Mouse (Mus musculus) heart, embryonic 10.5 days (tissue): ENCODE data around the gene Tcea3. TPM values are rescaled to one million over a fixed set of nuclear protein-coding genes. Genes with fewer than 3 reads are reported as not detected.
A peak's percentile ranks its signal among the peaks of the same experiment; 100 is the strongest.

ENCODE experiments used
- DNase-seq: peaks from one replicate; pipeline ENCODE4 v3.0.0-alpha.2; 2017; ENCODE audit warnings: low spot score
- H3K27ac ChIP-seq: fragments of 300-500 bp; sonication (generic); 2 replicates; pipeline ENCODE4 v1.5.1; 2016; ENCODE audit warnings: mild to moderate bottlenecking
- H3K27me3 ChIP-seq: fragments of 300-500 bp; sonication (generic); 2 replicates; pipeline ENCODE4 v1.6.1; 2016; ENCODE audit warnings: mild to moderate bottlenecking; ENCODE audit not compliant: poor library complexity, insufficient read depth, severe bottlenecking
- H3K36me3 ChIP-seq: fragments of 300-500 bp; sonication (generic); 2 replicates; pipeline ENCODE4 v1.6.1; 2016; ENCODE audit warnings: mild to moderate bottlenecking, moderate library complexity
- H3K4me1 ChIP-seq: fragments of 300-500 bp; sonication (generic); 2 replicates; pipeline ENCODE4 v1.6.1; 2016; ENCODE audit warnings: mild to moderate bottlenecking
- H3K4me3 ChIP-seq: fragments of 300-500 bp; sonication (generic); 2 replicates; pipeline ENCODE4 v1.5.1; 2016; ENCODE audit warnings: mild to moderate bottlenecking, moderate library complexity
- H3K9me3 ChIP-seq: fragments of 300-500 bp; sonication (generic); 2 replicates; pipeline ENCODE4 v1.6.1; 2016; ENCODE audit warnings: mild to moderate bottlenecking, moderate library complexity
- WGBS: fragments of 180-500 bp; shearing (Covaris S2); methylation state at CpG from one replicate; pipeline ENCODE4 v1.1.7; 2016; 5-methylcytosine and 5-hydroxymethylcytosine counted together
- polyA plus RNA-seq: library from polyadenylated mRNA; unstranded; fragments of >200 nt; fragmentation: Nextera tagmentation; extraction: Ambion mirVana; gene quantifications from 2 replicates; pipeline ENCODE4 v1.2.1, GENCODE M21; 2016

Tcea3 gene
- 35.6 and 47.2 TPM in 2 replicates for polyA plus RNA-seq

DNA sequence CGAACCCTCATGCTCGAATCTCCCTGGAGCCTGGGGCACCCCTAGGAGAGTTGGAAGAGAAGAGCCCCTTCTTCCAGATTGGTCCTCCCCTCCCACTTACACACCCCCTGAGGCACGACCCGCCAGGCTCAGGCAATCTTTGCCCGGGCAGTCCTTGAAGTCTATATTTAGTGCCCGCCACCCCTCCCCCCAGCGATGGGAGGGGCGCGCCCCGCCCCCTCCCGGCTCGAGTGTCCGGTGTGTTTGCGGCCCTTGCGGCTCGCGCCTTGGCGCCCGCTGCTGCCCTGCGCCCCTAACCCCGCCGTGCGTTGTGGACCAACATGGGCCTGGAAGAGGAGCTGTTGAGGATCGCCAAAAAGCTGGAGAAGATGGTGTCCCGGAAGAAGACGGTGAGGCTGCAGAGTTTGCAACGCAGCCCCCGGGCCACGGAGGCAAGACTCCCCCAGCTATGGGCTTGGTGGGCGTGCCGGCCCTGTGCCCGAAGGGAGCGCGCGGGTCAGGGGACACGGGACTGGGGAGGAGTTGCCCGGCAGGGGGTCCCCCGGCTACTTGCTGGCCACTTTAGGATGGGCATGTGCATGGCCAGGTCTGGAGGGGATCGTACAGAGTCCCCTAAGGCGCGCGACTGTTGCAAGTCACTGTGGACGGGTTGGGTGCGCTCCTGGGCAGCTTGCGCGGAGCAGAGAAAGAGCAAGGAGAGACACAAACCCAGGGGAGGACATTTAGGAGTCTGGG is at the start of gene Tcea3:
Gene Tcea3, plus strand, starts transcription at position 1 of the 735 bp plus-strand sequence.
- peak; percentile 90 for DNase-seq
- H3K4me3 ChIP-seq = peak within 1 kb of the TSS; percentile 74
- no peaks in the 10 kb centered on the region for H3K9me3 ChIP-seq
- WGBS = under 1% methylated on average over 46 of the region's 46 CpGs
- peaks cover 59% of the 10 kb centered on the region for H3K4me1 ChIP-seq
- H3K27ac ChIP-seq = peak within 1 kb of the TSS; percentile 86
- peaks cover 76% of the 10 kb centered on the region for H3K27me3 ChIP-seq
- 0 out of 2 replicates have a peak, but pooled peaks cover 2% of the 10 kb centered on the region for H3K36me3 ChIP-seq

DNA sequence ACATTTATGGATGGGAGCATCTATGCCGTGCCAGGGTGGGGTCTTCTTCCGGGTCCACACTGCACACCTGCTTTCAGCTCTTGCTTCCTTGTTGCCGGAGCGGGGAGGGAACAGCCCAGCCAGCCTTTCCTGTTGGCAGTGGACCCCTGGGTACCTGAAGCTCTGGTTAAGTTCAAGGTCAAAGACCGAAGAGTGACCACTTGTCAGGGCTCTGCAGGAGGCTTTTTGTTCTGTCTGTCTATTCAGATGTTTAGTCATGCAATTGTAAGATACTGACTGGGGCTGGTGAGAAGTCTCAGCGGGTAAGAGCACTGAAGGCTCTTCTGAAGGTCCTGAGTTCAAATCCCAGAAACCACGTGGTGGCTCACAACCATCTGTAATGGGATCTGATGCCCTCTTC is 48.7 kb upstream of the Tcea3 start:
- DNase-seq = no peak
- peaks cover 19% of the 10 kb centered on the region for H3K27me3 ChIP-seq
- H3K27ac ChIP-seq = no peak overlapping the region
- no peaks in the 10 kb centered on the region for H3K9me3 ChIP-seq
- peaks cover 22% of the 10 kb centered on the region for H3K4me1 ChIP-seq
- WGBS = 77% methylated on average over 7 of the region's 7 CpGs
- 0 out of 2 replicates have a peak, but pooled peaks cover 2% of the 10 kb centered on the region for H3K36me3 ChIP-seq
- no peak overlapping the region for H3K4me3 ChIP-seq

DNA sequence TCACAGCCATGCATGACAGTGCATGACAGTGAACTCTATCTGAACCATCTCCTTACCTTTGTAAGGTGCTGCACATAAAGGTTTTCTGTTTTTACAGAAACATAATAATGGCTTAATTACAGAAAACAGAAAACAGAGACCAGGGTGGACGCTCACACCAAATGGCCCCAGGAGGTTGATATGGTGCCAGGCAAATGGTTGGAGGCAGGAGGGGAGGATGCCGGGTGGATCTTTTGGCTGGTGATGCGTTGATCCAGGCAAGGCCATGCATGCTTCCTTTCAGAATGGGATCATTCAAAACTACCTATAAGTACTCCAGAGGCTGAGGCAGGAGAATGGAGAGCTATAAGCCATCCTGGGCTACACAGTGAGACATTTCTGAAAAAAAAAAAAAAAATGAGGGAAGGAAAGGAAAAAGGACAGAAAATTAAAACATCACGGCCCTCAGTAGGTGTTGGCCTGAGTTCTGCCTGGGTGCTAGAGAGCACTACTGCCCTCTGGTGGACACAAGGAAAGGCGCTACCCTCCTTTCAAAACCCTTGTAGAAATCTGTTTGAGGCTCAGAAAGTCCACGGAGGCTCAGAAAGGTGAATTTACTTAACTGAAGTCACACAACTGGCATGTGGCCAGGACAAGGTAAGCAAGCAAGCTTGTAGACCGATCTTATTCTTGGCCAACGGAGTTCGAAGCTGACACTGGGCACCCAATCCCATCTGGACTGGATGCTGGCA is 47.8 kb upstream of the Tcea3 start:
- 26% methylated on average over 9 of the region's 9 CpGs for WGBS
- Histone ChIP-seq H3K36me3 (no peaks in the 10 kb centered on the region), H3K4me3 (no peak overlapping the region), H3K27me3 (peaks cover 25% of the 10 kb centered on the region), H3K4me1 (peaks cover 13% of the 10 kb centered on the region), H3K9me3 (no peaks in the 10 kb centered on the region), H3K27ac (no peak overlapping the region)
- DNase-seq = no peak

DNA sequence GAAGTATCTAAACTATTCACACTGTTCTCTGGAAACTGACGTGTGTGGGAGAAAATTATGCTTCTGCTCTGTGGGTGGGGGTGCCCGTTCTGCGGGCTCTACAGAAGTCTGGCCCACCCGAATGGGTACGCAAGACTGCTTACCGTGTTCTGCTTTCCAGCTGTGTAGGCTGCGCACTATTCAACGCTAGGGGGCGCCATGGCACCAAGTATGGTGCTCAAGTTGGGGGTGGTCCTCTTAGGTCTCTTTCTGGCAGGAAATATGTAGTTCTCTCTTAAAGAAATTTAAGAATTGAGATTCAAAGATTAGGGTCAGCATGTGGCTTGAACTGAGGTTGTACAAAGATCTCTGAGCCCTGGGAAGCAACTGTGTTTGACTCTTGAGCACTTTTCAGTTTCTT is 45.0 kb upstream of the Tcea3 start:
- Histone ChIP-seq H3K27me3 (peaks cover 31% of the 10 kb centered on the region), H3K9me3 (no peaks in the 10 kb centered on the region), H3K27ac (no peak overlapping the region), H3K4me1 (peaks cover 22% of the 10 kb centered on the region), H3K36me3 (no peaks in the 10 kb centered on the region), H3K4me3 (no peak overlapping the region)
- 8% methylated on average over 9 of the region's 9 CpGs for WGBS
- peak; percentile 88 for DNase-seq

DNA sequence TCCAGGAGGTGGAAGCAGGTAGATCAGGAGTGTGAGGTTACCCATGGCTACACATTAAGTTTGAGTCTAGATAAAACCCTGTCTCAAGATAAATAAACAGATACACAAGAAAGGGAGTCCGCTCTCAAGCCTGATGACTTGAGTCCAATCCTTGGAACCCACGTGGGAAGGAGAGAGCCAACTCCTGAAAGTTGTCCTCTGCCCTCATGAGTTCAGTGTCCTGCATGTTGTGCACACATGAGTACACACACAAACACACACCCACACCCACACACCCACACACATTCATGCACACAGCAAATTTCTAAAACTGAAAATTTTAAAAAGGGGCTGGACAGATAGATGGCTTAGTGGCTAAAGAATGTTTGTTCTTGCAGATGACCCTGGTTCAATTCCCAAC is 42.8 kb upstream of the Tcea3 start:
- Histone ChIP-seq H3K36me3 (no peaks in the 10 kb centered on the region), H3K4me3 (no peak overlapping the region), H3K27me3 (peaks cover 42% of the 10 kb centered on the region), H3K4me1 (peaks cover 33% of the 10 kb centered on the region), H3K27ac (no peak overlapping the region), H3K9me3 (no peaks in the 10 kb centered on the region)
- 80% methylated on average over 2 of the region's 2 CpGs for WGBS
- no peak for DNase-seq

DNA sequence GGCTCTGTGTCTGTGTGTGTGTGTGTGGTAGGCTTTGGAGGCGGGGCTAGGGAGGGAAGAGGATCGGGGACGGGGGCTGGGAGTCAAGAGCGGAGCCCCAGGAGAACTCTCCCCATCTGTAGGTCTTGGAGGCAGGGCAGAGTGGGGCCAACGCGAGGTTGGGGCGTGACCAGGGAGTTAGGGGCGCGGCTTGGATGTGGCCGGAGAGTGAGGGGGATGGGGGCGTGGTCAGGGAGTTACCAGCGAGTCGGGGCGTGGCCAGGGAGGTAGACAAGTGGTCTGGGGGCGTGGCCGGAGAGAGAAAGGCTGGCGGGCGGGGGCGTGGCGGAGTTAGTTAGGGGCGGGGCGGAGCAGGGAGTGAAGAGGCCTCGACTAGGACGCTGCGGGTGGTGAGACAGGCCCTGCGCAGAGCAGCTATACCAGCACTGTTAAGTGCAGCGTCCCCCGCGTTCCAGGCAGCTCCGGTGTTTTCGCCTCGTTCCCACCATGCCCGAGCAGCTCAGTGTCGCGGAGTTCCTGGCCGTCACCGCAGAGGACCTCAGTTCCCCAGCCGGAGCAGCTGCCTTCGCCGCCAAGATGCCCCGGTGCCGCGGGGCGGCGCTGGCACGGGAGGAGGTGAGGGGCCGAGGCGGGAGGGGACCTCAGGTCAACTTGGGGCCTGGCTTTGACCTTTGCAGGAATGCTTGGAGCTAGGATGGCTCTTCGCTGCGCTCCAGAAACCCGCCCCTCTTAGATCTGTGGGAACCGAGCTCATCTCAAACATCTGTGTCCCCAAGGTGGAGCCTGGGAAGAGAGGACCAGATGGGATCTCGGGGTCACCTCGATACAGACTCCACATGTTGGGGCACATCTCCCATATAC is 41.3 kb upstream of the Tcea3 start, which contains the start of gene Asap3:
Gene Asap3, plus strand, starts transcription at position 333 of the 861 bp plus-strand sequence.
- Histone ChIP-seq H3K9me3 (no peaks in the 10 kb centered on the region), H3K27me3 (peaks cover 35% of the 10 kb centered on the region), H3K27ac (peak within 1 kb of the TSS; percentile 84), H3K36me3 (no peaks in the 10 kb centered on the region), H3K4me1 (peaks cover 33% of the 10 kb centered on the region), H3K4me3 (peak within 1 kb of the TSS; percentile 81)
- WGBS = under 1% methylated on average over 54 of the region's 54 CpGs
- DNase-seq = peak; percentile 100

DNA sequence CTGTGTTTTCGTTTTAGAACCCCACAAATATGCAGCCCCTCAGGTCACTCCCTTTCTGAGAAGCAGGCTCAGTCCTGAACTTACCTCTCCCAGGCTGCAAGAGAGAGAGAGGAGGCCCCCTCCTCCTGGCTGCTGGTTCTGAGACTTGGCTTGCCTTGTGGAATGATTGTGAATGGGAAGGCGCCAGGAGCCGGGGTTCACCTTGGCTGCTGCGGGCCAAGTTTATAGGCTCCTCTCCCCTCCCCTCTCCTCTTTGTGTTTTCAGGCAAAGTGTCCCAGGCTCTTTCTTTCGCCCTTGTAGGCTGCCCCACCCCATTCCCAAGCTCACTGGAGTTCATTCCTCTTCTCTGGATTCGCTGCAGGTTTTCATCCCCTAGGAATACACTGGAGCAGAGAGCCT is 40.6 kb upstream of the Tcea3 start:
- WGBS = 6% methylated on average over 6 of the region's 6 CpGs
- peaks cover 32% of the 10 kb centered on the region for H3K27me3 ChIP-seq
- DNase-seq = no peak
- peaks cover 33% of the 10 kb centered on the region for H3K4me1 ChIP-seq
- peak overlapping the region; percentile 84; the same call in 1 of the 2 replicates for H3K27ac ChIP-seq
- H3K36me3 ChIP-seq = no peaks in the 10 kb centered on the region
- H3K9me3 ChIP-seq = no peaks in the 10 kb centered on the region
- H3K4me3 ChIP-seq = peak overlapping the region; percentile 81

DNA sequence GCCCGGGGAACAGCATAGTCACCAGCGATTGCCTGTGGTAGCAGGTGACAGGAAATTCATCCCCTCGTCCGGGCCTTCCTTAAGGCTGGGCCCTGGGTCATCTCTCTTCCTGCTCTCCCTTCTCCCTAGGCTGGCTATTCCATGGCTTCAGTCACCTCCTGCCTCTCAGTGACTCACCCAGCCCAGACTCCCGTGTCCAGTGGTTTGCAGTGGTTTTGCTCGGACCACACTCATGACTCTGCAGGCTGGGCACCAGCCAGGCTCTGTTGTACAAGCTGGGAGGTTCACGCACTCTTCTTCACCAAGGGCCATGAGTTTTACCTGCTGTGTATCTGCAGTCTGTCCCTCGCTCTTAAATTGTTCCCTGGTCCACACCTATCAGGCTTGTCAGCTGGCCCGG is 36.6 kb upstream of the Tcea3 start:
- Histone ChIP-seq H3K4me1 (peaks cover 42% of the 10 kb centered on the region), H3K27ac (no peak overlapping the region), H3K27me3 (peaks cover 26% of the 10 kb centered on the region), H3K36me3 (no peaks in the 10 kb centered on the region), H3K9me3 (no peaks in the 10 kb centered on the region), H3K4me3 (no peak overlapping the region)
- no peak for DNase-seq
- WGBS = 74% methylated on average over 9 of the region's 9 CpGs

DNA sequence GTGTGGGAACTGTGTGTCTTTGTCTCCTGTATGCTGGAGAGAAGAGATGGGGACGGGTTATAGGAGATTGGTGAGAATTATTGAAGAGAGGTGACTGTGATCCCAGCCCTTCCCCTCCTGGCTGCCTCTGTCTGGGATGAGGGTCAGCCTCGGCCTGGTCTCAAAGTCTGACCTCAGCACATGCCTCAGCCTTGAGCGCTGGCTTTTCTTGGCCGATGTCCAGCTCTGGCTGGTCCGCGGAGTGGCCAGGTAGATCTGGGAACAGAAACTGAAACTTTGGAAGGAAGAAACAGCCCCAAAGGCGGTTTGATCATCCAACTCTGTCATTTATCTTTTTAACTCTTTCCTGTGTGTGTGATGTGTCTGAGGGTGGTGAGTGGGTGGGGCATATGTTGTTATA is 33.9 kb upstream of the Tcea3 start:
- WGBS = 80% methylated on average over 7 of the region's 7 CpGs
- peaks cover 17% of the 10 kb centered on the region for H3K27me3 ChIP-seq

DNA sequence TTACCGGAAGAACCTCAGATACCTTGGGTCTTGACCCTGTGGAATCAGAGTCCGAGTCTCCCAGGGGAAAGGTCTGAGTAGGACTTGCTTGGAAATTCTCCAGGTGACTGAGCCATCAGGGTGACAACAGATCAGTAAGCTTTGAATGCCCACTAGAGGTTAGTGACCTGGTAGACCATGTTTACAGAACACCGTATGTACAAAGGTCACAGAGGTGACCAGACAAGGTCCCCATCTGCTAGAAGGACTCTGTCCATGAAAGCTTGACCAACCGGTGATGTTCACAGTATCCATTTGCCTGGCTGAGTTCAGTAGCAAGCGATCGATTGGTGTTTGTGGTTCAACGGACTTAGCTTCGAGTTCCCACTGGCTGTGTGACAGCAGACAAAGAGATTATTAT is 32.7 kb upstream of the Tcea3 start:
- Histone ChIP-seq H3K36me3 (no peaks in the 10 kb centered on the region), H3K27ac (peak overlapping the region; percentile 10; the same call in 1 of the 2 replicates), H3K27me3 (peaks cover 27% of the 10 kb centered on the region), H3K4me1 (peaks cover 35% of the 10 kb centered on the region), H3K4me3 (no peak overlapping the region), H3K9me3 (no peaks in the 10 kb centered on the region)
- DNase-seq = no peak
- WGBS = 85% methylated on average over 8 of the region's 8 CpGs

More for the DNA sequence above, 33.9 kb upstream of the Tcea3 start:
- no peaks in the 10 kb centered on the region for H3K9me3 ChIP-seq
- no peak overlapping the region for H3K4me3 ChIP-seq
- H3K27ac ChIP-seq = no peak overlapping the region
- H3K4me1 ChIP-seq = peaks cover 30% of the 10 kb centered on the region
- DNase-seq = no peak
- no peaks in the 10 kb centered on the region for H3K36me3 ChIP-seq

DNA sequence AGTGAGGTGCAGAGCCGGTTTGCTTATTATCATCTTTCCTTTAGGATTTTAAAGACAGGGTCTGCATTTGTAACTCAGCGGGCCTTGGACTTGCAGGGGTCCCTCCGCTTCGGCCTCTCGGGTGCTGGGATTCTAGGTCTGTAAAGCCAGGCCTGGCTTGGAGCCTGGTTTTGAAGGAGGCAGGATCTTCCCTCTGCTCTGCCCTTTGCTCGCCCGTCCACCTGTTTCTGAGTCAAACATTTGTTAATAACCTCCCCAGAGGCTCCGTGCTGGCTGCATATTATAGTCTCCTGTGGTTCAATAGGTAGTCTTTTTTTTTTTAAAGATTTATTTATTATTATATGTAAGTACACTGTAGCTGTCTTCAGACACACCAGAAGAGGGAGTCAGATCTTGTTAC is 32.0 kb upstream of the Tcea3 start:
- 81% methylated on average over 8 of the region's 8 CpGs for WGBS
- Histone ChIP-seq H3K9me3 (no peaks in the 10 kb centered on the region), H3K4me3 (no peak overlapping the region), H3K4me1 (peaks cover 42% of the 10 kb centered on the region), H3K36me3 (no peaks in the 10 kb centered on the region), H3K27me3 (peaks cover 32% of the 10 kb centered on the region), H3K27ac (no peak overlapping the region)
- no peak for DNase-seq

DNA sequence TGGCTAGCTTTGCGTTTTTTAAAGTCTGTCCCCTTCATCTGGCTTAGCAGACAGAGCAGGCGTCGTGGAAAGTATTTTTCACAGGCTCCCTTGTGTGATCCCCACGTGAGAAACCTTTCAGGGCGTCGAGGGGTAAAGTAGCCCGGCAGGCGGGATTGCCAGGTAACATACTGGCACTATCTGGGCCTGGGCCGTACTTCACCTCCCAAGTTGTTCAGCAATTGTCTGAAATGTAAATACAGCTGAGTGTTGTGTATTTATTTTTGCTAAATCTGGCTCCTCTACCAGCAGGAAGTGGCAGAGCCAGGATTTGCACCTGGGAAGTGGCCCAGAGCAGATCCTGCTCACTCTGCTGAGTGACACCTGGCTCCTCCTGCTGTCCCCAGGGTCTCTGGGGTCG is 30.5 kb upstream of the Tcea3 start:
- peaks cover 40% of the 10 kb centered on the region for H3K27me3 ChIP-seq
- no peaks in the 10 kb centered on the region for H3K9me3 ChIP-seq
- H3K27ac ChIP-seq = no peak overlapping the region
- no peak overlapping the region for H3K4me3 ChIP-seq
- no peaks in the 10 kb centered on the region for H3K36me3 ChIP-seq
- H3K4me1 ChIP-seq = peaks cover 46% of the 10 kb centered on the region
- 52% methylated on average over 10 of the region's 10 CpGs for WGBS
- no peak for DNase-seq
